Mouse (Mus musculus): ENCODE data around the gene Masp2.

DNA sequence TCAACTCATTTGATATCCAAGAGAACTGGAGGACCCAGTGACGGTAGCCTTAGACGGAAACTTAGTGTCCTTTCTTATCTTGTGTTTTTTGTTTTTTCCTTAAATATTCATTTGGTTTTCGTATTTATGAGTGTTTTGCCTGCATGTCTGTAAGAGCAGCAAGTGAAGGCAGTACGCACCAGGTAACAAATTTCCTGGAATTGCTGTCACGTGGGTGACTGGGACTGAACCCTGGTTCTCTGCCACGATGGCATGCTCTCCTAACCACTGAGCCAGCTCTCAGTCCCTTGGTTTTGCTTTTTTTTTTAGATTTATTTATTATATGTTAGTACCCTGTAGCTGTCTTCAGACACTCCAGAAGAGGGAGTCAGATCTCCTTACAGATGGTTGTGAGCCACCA lies 42.6 kb downstream of the Masp2 start:
- TF ChIP-seq CTCF (IDR thresholded peaks at IDR 0.05; ENCODE audit: control insufficient read depth, insufficient read depth, insufficient replicate concordance, low read depth, low read length) (no peak), POLR2A (IDR thresholded peaks at IDR 0.05; ENCODE audit: control insufficient read depth, low read depth, low read length) (no peak)
